Mouse (Mus musculus) gastrocnemius, postnatal 4 days (tissue): ENCODE measurements at regions not wholly inside any gene's neighbourhood (a gene's known extent, or its start where the extent isn't known, plus 50 kb on each side); places are given as distances from the start of the nearest gene placed in this dataset.

Experiments
- DNase-seq, 2 experiments: peaks; one replicate each; pipeline ENCODE4 v3.0.0; 2021 to 2022; ENCODE audit warnings: low spot score in 2 of 2, mixed read lengths in 2 of 2

- DNase-seq = no peak
Measured at GRCm38 (mm10) chr3:67661529-67661928, 79.0 kb downstream of the Mfsd1 start.

- DNase-seq = no peak
Measured at GRCm38 (mm10) chr3:67709322-67709721, 126.8 kb downstream of the Mfsd1 start.

- DNase-seq = no peak
Measured at GRCm38 (mm10) chr3:67711716-67712115, 129.2 kb downstream of the Mfsd1 start.

GRCm38 (mm10) chr3:67731921-67732320 lies 149.4 kb downstream of the Mfsd1 start:
- DNase-seq = no peak

- DNase-seq = no peak
Measured at GRCm38 (mm10) chr3:67732858-67733257, 150.3 kb downstream of the Mfsd1 start.

- no peak for DNase-seq
Measured at GRCm38 (mm10) chr3:67754256-67754655, 137.8 kb upstream of the Iqcj start.

GRCm38 (mm10) chr3:67768603-67769002 lies 123.4 kb upstream of the Iqcj start:
- no peak for DNase-seq

GRCm38 (mm10) chr3:67773403-67773802 lies 118.6 kb upstream of the Iqcj start:
- no peak for DNase-seq

- DNase-seq = no peak
Measured at GRCm38 (mm10) chr3:67782177-67782576, 109.8 kb upstream of the Iqcj start.

- DNase-seq = no peak
Measured at GRCm38 (mm10) chr3:67806847-67807601, 85.0 kb upstream of the Iqcj start.

GRCm38 (mm10) chr3:67828156-67828555 lies 63.9 kb upstream of the Iqcj start:
- DNase-seq = no peak

GRCm38 (mm10) chr3:67833041-67833663 lies 58.9 kb upstream of the Iqcj start:
- peak in 1 of 2 experiments; percentile 21 for DNase-seq
